Mouse (Mus musculus) brain, embryonic 18.5 days (tissue): ENCODE measurements at regions not wholly inside any gene's neighbourhood (a gene's known extent, or its start where the extent isn't known, plus 50 kb on each side); places are given as distances from the start of the nearest gene placed in this dataset.
"Not testable (repeated sequence)": the region's sequence is repeated elsewhere in the genome, so short reads cannot be mapped to it uniquely, and the experiment has no call there.

Experiments used
- DNase-seq: peaks from one replicate; pipeline ENCODE4 v3.0.0-alpha.2; 2012; ENCODE audit warnings: low read depth, low spot score

DNA sequence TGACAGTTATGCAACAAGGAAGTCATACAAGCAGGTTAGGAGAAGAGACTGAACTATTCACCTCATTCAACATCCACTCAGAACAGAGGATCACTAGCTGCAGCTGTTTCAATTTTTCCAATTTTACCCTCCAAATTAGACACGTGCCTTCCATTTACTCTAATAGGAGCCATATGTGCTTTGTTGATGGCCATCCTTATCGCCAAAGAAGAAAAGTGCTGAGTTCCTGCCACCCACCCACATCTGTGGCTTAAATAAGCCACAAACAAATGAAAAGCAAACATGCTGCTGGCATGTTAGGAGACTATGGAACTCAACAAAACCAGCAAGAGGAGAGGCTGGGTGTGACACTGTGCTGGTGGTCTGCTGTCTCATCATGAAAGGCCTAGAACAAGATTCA, 1786.1 kb downstream of the 9330182O14Rik start:
- DNase-seq, result no peak

- no peak for DNase-seq
Measured at GRCm38 (mm10) chr15:41936697-41937096, 1802.5 kb downstream of the 9330182O14Rik start.

DNA sequence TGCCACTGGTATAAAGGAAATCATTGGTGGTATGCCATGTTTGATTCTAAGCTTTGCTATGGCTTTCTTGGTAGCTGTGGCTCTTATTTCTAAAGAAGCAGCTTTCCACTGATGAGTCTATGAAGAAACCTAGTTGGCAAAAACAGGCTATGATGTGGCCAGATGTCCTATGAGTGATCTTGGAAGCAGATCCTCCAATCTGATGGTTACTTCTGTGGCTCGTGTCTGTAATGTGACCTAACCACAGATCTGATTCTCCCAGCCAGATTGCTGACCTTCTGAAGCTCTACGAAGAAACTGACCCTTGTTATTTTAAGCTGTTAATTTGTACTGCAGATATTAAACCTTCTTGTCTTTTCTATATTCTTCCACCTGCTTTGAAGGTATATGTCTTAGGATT, 1811.1 kb downstream of the 9330182O14Rik start:
- no peak for DNase-seq

GRCm38 (mm10) chr15:41947888-41948287, 1813.7 kb downstream of the 9330182O14Rik start:
- no peak for DNase-seq

DNA sequence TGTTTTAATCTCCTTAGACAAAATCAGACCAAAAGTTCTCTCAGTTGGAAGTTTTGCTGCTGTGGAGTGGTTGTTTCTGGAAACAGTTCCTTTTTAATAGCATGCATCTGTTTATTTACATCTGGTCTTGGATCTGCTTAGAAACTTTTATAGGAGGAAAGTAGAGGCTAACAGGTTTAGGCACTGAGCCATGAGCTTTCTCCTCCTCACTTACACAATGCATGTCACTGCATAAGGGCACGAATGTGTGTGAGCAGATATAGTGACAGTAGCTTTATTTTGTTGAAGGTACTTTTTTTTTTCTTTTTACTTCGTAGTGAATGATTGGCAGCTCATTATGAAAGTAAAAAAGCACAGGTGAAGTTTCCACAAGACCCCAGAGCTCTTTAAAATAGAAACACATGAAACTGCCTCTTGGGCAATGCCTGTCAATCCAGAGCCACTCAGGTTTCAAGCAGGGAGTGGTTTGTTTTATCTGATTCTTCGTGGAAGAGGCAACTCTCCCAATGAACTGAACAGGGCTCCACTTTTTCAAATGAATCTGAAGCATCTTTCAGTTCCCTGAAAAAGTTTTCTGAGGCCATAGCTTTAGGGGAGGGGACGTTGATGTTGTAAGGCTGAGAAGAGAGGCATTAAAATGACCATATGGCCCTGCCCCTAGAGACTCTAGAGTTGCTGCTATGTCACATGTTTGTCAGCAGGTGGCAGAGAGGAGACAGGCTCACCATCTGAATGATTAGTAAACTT, 1814.4 kb downstream of the 9330182O14Rik start:
- no peak for DNase-seq

DNA sequence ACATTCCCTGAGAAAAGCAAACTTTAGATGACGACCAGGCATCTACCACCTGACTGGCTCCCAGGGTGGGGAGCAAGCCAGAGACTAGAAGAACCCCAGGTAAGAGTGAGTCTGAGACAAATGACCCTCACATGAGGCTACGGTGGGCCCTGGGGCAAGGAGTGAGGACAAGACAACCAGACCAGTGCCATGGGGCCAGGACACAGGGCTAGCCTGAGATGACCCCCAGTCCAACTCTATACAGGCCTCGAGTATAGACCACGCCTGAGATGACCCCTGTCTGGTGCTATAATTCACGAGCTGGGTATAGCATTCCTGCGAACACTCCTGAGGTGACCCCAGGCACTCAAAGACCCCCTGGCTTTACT, 1814.9 kb downstream of the 9330182O14Rik start:
- DNase-seq, result no peak

- DNase-seq, result no peak
Measured at GRCm38 (mm10) chr15:41951276-41951675, 1817.1 kb downstream of the 9330182O14Rik start.

DNA sequence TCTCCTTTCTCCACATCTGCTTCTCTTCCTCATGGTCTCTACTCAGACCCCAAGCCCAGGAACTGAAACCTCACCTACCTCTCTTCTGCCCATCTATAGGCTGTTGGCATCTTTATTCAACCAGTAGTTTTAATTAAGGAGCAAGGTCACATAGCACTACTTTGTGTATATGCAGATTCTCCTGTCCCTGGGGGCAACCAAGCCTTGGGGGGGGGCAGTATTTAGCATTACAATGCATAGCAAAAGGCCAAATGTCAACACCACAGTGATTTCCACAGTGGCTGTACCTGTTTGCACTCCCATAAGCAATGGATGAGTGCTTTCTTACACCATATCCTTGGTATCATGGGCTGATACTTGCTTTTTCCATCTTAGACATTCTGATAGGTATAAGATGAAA, 1826.4 kb downstream of the 9330182O14Rik start:
- DNase-seq, result no peak

DNA sequence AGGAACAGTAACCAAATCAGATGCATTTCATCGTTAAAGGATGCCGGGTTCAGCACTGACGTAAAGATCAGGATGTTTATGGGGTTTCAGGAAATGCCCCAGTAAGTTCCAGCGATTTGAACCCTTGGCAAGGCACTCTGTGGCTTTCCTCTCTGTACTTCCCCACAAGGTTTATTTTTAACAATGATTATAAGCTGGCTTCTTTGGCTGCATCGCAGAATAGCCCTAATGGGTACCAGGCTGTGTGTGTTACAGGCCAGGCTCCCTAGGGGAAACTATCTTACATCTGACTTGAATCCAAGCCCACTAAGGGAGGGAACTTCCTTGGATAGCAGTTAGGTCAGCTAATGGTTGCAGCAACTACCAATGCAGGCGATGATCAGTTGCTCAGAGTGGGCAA, 1836.7 kb downstream of the 9330182O14Rik start:
- DNase-seq, result no peak

DNA sequence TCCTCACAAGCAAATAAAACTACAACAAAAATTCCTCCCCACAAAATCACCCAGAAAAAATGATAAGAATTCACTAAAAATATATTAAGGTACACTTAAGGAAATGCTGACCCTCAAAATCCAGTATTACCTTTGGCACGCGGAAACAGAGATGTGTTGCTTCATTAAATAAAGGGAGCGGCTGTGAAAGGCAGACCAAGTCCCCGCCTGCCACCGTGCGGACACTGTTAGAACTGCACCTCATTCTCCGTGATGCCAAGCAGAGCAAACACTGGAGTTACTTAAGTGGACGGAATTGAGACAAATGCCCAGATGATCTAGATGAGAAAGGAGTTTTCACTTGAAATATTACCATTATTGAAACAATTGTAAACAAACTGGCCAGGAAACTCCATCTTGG, 1839.1 kb downstream of the 9330182O14Rik start:
- DNase-seq, result peak; percentile 40

GRCm38 (mm10) chr15:41977196-41977595, 1843.0 kb downstream of the 9330182O14Rik start:
- DNase-seq, result no peak

DNA sequence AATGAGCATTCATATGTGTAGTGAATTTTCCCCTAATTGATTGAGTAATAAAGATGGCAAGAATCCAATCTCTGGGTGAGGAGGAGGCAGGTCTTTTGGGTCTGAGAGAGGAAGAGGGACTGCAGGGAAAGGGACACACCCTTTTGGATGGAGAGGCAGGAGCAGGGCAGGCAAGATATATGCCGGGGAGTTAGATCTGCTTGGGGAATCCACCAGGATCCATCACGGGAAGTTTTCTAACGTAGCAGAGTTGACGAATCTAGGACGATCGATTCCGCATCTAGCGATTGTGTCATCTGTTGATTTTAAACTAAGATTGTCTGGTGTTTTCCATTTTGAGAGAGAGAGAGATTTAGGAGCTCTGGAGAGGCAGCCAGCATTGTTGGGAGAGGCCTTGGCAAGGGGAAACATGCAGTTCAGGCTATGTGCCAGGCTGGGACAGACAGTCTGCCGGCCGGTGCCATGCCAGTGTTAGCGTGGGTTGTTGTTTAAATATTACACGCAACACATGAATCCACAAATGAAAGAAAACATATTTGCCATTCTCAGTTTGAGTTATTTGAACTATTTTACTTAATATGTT, 1843.6 kb downstream of the 9330182O14Rik start:
- no peak for DNase-seq

DNA sequence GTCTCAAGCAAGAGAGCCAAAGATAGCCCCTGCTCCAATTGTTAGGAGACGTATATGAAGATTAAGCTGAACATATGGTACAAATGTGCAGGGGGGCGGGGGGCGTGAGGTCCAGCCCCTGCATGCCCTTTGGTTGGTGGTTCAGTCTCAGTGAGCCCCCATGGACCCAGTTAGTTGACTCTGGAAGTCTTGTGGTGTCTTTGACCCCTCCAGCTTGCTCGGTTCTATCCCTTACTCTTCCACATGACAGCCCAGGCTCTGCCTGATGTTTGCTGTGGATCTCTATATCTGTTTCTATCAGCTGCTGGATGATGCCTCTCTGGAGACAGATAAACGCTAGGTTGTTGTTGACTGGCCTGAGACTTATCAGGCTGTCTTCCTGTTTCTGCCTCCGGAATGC, 1849.1 kb downstream of the 9330182O14Rik start:
- no peak for DNase-seq

DNA sequence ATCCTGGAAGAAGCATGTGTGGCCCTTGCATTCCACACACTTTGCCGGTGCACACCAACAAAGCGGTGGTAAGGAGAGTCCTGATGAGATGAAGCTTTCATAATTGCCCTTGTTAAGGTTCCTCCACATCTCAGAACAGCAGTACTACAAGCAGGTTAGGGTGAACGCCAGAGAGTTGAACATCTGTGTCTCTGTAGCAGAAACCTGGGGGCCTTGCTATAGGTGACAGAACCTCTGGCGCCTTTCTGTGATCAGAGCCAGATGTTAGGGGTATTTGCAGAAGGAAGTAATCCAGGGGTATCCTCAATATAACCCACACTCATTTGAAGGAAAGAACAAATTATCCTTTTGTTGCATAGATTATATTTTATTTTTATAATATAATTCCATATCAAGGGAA, 1850.1 kb downstream of the 9330182O14Rik start:
- no peak for DNase-seq

DNA sequence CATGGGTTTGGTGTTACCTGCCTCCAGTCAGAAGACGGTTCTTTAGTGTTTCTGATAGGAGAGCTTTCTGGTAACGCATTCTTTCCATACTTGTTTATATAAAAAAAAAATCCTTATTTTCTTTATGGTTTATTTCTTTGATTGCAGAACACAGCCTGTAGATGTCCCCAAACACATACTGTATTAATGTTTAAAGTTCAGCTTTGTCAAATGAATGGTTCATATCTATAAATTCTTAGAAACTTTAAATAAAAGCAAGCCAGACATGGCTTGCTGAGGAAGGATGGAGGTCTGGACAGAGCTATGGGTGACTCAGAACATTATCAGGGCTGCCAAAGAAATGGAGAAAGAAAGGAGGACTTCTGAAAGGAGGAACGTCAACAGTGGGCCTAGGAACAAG, 1852.1 kb downstream of the 9330182O14Rik start:
- no peak for DNase-seq

GRCm38 (mm10) chr15:41989065-41989464, 1854.9 kb downstream of the 9330182O14Rik start:
- DNase-seq, result no peak

- no peak for DNase-seq
Measured at GRCm38 (mm10) chr15:41991816-41992215, 1857.7 kb downstream of the 9330182O14Rik start.

GRCm38 (mm10) chr15:42032286-42032685, 1898.1 kb downstream of the 9330182O14Rik start:
- not testable (repeated sequence) for DNase-seq

- DNase-seq, result no peak
Measured at GRCm38 (mm10) chr15:42047088-42047976, 1913.2 kb downstream of the 9330182O14Rik start.

- no peak for DNase-seq
Measured at GRCm38 (mm10) chr15:42056772-42057171, 1922.6 kb downstream of the 9330182O14Rik start.

DNA sequence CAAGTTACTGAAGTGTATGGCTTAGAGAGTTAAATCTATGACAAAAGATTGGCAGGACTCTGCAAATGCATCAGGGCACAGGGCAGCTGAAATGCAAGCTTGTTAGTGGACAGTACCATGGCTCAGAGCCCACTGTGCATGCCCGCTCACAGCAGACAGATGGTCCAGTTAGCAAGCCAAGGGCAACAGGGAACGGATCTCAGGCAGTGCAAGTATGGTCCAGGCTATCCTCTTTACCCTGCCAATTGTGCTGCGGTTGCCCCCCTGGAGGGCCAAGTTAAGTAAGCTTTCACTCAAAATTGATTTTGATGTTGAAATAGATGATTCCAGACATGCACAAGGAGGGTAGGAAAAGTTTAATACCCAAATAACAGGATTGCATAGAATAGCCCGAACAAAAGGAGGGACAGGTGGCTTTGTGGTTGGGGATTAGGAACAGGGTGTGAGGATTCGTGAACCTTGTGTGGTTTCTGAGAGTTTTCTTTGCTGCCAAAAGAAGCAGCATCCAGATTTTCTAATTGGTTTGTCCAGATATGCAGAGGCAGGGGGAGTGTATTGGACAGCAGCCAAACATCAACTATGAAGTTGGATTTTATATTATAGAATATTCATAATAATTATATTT, 1934.2 kb downstream of the 9330182O14Rik start:
- no peak for DNase-seq

DNA sequence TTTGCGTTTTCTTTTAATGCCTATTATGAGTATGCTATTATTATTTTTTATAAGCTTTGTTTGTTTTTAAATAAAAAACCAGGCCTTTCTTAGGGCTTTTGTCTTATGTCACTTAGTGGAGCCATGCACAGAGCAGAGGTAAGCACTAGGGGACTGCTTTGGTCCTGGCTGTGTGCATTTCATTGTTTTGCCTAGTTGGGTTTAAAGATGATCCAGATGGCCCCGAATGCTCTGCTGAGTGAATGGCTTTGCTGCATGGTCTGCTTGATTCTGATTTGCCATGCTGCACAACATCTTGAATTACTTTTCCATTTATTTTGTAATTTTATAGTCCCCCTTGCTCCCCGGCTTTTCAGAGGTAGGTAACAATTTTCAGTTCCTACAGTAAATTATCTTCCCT, 1934.9 kb downstream of the 9330182O14Rik start:
- no peak for DNase-seq
